Mouse (Mus musculus) heart, postnatal 0 days (tissue): ENCODE results near the gene Slc44a3.

Experiments used
- CTCF ChIP-seq: IDR thresholded peaks from 2 replicates; pipeline ENCODE4 v1.5.1; 2016; ENCODE audit warnings: antibody characterized with exemption, control low read depth, low read depth
- EP300 ChIP-seq: IDR thresholded peaks from 2 replicates; pipeline ENCODE4 v1.6.1; 2016; ENCODE audit warnings: antibody characterized with exemption, low read depth

DNA sequence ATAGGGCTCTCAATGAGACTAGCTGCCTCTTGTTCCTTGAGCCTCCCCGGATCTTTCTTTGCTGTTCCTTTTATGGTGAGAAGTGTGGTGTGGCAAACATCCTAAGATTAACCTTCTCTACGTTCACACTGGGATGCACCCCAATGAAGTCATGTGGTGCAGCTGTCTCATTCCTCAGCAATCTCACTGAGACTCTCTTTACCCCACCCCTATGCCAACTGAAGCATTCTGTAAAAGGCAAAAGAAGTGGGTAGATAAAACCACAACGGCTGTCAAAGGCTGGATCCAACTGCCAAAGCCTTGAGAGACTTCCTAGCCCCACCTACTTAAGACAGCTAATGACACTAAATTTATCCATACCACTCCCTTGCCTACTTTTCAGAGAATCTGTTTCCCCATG is 57.5 kb downstream of the Slc44a3 start:
- TF ChIP-seq CTCF (no peak), EP300 (no peak)
